Mouse (Mus musculus): ENCODE measurements around the gene Cacna2d4.
A peak's percentile ranks its signal among the peaks of the same experiment; 100 is the strongest.

Cacna2d4 gene

GRCm38 (mm10) chr6:119378631-119379030 is 142.3 kb downstream of the Cacna2d4 start:
- DNase-seq (ENCODE audit: extremely low read depth, insufficient read length, low spot score): no peak

- no peak for DNase-seq (ENCODE audit: extremely low read depth, insufficient read length, low spot score)
Observed at GRCm38 (mm10) chr6:119385668-119386067, 149.3 kb downstream of the Cacna2d4 start.

GRCm38 (mm10) chr6:119386421-119386820 is 150.1 kb downstream of the Cacna2d4 start:
- DNase-seq (ENCODE audit: extremely low read depth, insufficient read length, low spot score): no peak

- no peak for DNase-seq (ENCODE audit: extremely low read depth, insufficient read length, low spot score)
Observed at GRCm38 (mm10) chr6:119386821-119387220, 150.5 kb downstream of the Cacna2d4 start.

GRCm38 (mm10) chr6:119387801-119388649 is 151.7 kb downstream of the Cacna2d4 start:
- peak; percentile 73 for DNase-seq (ENCODE audit: extremely low read depth, insufficient read length, low spot score)

- peak; percentile 88 for DNase-seq (ENCODE audit: extremely low read depth, insufficient read length, low spot score)
Observed at GRCm38 (mm10) chr6:119388650-119389012, 152.3 kb downstream of the Cacna2d4 start.

GRCm38 (mm10) chr6:119389089-119389488 is 152.8 kb downstream of the Cacna2d4 start:
- DNase-seq (ENCODE audit: extremely low read depth, insufficient read length, low spot score): no peak

GRCm38 (mm10) chr6:119390728-119391127 is 154.4 kb downstream of the Cacna2d4 start:
- DNase-seq (ENCODE audit: extremely low read depth, insufficient read length, low spot score): no peak

- DNase-seq (ENCODE audit: extremely low read depth, insufficient read length, low spot score): peak; percentile 62
Observed at GRCm38 (mm10) chr6:119392836-119393235, 156.5 kb downstream of the Cacna2d4 start.

- peak; percentile 45 for DNase-seq (ENCODE audit: extremely low read depth, insufficient read length, low spot score)
Observed at GRCm38 (mm10) chr6:119395421-119396308, 159.3 kb downstream of the Cacna2d4 start.

GRCm38 (mm10) chr6:119396309-119396634 is 159.9 kb downstream of the Cacna2d4 start:
- DNase-seq (ENCODE audit: extremely low read depth, insufficient read length, low spot score): peak; percentile 80

- no peak for DNase-seq (ENCODE audit: extremely low read depth, insufficient read length, low spot score)
Observed at GRCm38 (mm10) chr6:119399371-119399770, 163.0 kb downstream of the Cacna2d4 start.

- no peak for DNase-seq (ENCODE audit: extremely low read depth, insufficient read length, low spot score)
Observed at GRCm38 (mm10) chr6:119400649-119401048, 164.3 kb downstream of the Cacna2d4 start.

- DNase-seq (ENCODE audit: extremely low read depth, insufficient read length, low spot score): no peak
Observed at GRCm38 (mm10) chr6:119401545-119402304, 165.4 kb downstream of the Cacna2d4 start.

Measured in 3134 (cell line).